Mouse (Mus musculus) embryonic facial prominence, embryonic 11.5 days (tissue): ENCODE measurements around the gene Nit2. TPM values are rescaled to one million over a fixed set of nuclear protein-coding genes. Genes with fewer than 3 reads are reported as not detected.
A peak's percentile ranks its signal among the peaks of the same experiment; 100 is the strongest.

Experiments used
- ATAC-seq: fragments of 200-750 bp; cut with Nextera tagmentation; replicated peaks from 2 replicates; pipeline ENCODE4 v1.8.0; 2017; ENCODE audit warnings: low read depth; ENCODE audit not compliant: insufficient number of reproducible peaks, low FRiP score, low TSS enrichment
- DNase-seq: peaks from one replicate; pipeline ENCODE4 v3.0.0-alpha.2; 2015; ENCODE audit warnings: low spot score
- H3K27ac ChIP-seq: fragments of 300-500 bp; sonication (generic); replicated peaks from 2 replicates; pipeline ENCODE4 v1.5.1; 2014; ENCODE audit warnings: mild to moderate bottlenecking, low read depth, low read length, control low read depth
- H3K27me3 ChIP-seq: fragments of 300-500 bp; sonication (generic); 2 replicates; pipeline ENCODE4 v1.6.1; 2014; ENCODE audit warnings: mild to moderate bottlenecking, low read length, moderate library complexity, mixed read lengths; ENCODE audit not compliant: control insufficient read depth, insufficient read depth
- H3K36me3 ChIP-seq: fragments of 300-500 bp; sonication (generic); replicated peaks from 2 replicates; pipeline ENCODE4 v1.6.1; 2014; ENCODE audit warnings: low read depth, mild to moderate bottlenecking, low read length, moderate library complexity, mixed read lengths; ENCODE audit not compliant: control insufficient read depth, insufficient read depth
- H3K4me1 ChIP-seq: fragments of 300-500 bp; sonication (generic); 2 replicates; pipeline ENCODE4 v1.6.1; 2014; ENCODE audit warnings: low read length, mixed read lengths; ENCODE audit not compliant: control insufficient read depth, insufficient read depth
- H3K4me2 ChIP-seq: fragments of 300-500 bp; sonication (generic); 2 replicates; pipeline ENCODE4 v1.6.1; 2014; ENCODE audit warnings: low read depth, mild to moderate bottlenecking, control low read depth, low read length, moderate library complexity
- H3K4me3 ChIP-seq: fragments of 300-500 bp; sonication (generic); 2 replicates; pipeline ENCODE4 v1.5.1; 2014; ENCODE audit warnings: low read depth, low read length, control low read depth
- H3K9ac ChIP-seq: fragments of 300-500 bp; sonication (generic); replicated peaks from 2 replicates; pipeline ENCODE4 v1.6.1; 2014; ENCODE audit warnings: mild to moderate bottlenecking, control low read depth, low read length
- H3K9me3 ChIP-seq: fragments of 300-500 bp; sonication (generic); replicated peaks from 2 replicates; pipeline ENCODE4 v1.6.1; 2016; ENCODE audit warnings: mild to moderate bottlenecking, low read length, inconsistent platforms, mixed read lengths; ENCODE audit not compliant: control insufficient read depth
- WGBS: fragments of 180-500 bp; shearing (Covaris S2); extraction: QIAGEN DNeasy Blood & Tissue Kit; methylation state at CpG from one replicate; pipeline ENCODE4 v1.1.7; 2014; 5-methylcytosine and 5-hydroxymethylcytosine counted together
- polyA plus RNA-seq: library from polyadenylated mRNA; unstranded; fragments of >200 nt; fragmentation: Nextera tagmentation; extraction: Ambion mirVana; gene quantifications from 2 replicates; pipeline ENCODE4 v1.2.1, GENCODE M21; 2014

Nit2 gene
- polyA plus RNA-seq, 1 experiment from 2014 or later = 66.3 TPM

DNA sequence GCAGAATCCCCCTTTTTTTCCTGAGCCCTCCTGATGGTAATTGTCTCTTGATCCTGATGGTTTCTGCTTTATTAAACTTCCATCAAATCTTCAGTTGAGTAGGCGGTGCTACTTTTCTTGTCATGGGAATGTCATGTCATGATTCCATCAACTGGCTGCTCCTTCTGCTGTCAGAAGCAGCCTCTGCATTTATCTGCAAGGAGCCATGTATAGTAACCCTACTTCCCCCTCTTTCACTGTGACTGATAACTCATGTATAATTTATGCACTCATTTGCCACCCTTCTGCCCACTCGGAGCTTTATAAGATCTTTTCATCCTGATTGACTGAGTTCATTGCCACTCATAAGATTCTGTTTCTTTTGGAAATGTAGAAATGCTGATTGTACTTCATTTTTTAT, 49.6 kb downstream of the Nit2 start:
- no peaks in the 10 kb centered on the region for H3K4me1 ChIP-seq
- H3K27ac ChIP-seq = no peak overlapping the region
- WGBS = 87% methylated on average over 2 of the region's 2 CpGs
- H3K9me3 ChIP-seq = no peaks in the 10 kb centered on the region
- H3K27me3 ChIP-seq = no peaks in the 10 kb centered on the region
- H3K4me3 ChIP-seq = no peak overlapping the region
- DNase-seq (no peak), ATAC-seq (no peak)
- no peak overlapping the region for H3K4me2 ChIP-seq
- H3K36me3 ChIP-seq = no peaks in the 10 kb centered on the region
- no peak overlapping the region for H3K9ac ChIP-seq

DNA sequence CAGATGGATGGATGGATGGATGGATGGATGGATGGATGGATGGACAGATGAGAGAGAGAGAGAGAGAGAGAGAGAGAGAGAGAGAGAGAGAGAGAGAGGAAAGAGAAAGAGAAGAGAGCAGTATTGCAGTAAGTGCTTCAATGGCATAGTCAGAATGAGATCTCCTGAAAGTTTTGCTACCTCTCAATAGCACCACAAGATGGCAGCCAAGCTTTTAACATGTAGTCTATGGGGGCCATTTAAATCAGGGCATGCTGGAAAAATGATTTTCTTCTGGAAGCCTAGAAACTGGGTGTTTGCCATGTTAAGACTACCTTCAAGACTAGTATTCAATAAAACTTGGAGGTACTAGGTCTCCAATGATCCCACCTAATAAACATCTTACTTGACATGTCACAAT, 51.1 kb downstream of the Nit2 start:
- Histone ChIP-seq H3K4me1 (no peaks in the 10 kb centered on the region), H3K9me3 (no peaks in the 10 kb centered on the region), H3K4me2 (no peak overlapping the region), H3K9ac (no peak overlapping the region), H3K36me3 (no peaks in the 10 kb centered on the region), H3K27ac (no peak overlapping the region), H3K4me3 (no peak overlapping the region), H3K27me3 (no peaks in the 10 kb centered on the region)
- peak; percentile 48 for DNase-seq
- no peak for ATAC-seq

Other genes with a start within 250 kb of the Nit2 start
- not detected in 2 replicates for gene Lnp1, start 239.3 kb downstream of the Nit2 start, polyA plus RNA-seq
- 0.14 TPM in 1 of 2 replicates, not detected in the other for gene Tmem45a2, start 96.0 kb downstream of the Nit2 start, polyA plus RNA-seq
- gene Tomm70a, start 45.6 kb downstream of the Nit2 start, polyA plus RNA-seq = 68.5 and 75.5 TPM in 2 replicates
- 23.1 and 25.9 TPM in 2 replicates for gene Tbc1d23, start 64.2 kb upstream of the Nit2 start, polyA plus RNA-seq
- not detected in 2 replicates for gene Tmem30c, start 125.5 kb upstream of the Nit2 start, polyA plus RNA-seq
- 24.1 and 24.2 TPM in 2 replicates for gene Filip1l, start 185.8 kb upstream of the Nit2 start, polyA plus RNA-seq